Mouse (Mus musculus) intestine, embryonic 16.5 days (tissue): Measurements from ENCODE around the gene Ube4b. TPM values are rescaled to one million over a fixed set of nuclear protein-coding genes. Genes with fewer than 3 reads are reported as not detected.

ENCODE experiments used
- ATAC-seq: fragments of 200-750 bp; cut with Nextera tagmentation; 2 replicates; pipeline ENCODE4 v1.8.0; 2017; ENCODE audit warnings: moderate TSS enrichment, moderate library complexity
- H3K27ac ChIP-seq: fragments of 300-500 bp; sonication (generic); 2 replicates; pipeline ENCODE4 v1.5.1; 2014; ENCODE audit warnings: mild to moderate bottlenecking, low read length
- H3K27me3 ChIP-seq: fragments of 300-500 bp; sonication (generic); replicated peaks from 2 replicates; pipeline ENCODE4 v1.6.1; 2014; ENCODE audit warnings: low read length, control low read depth, mixed read lengths; ENCODE audit not compliant: control insufficient read depth, insufficient read depth
- H3K36me3 ChIP-seq: fragments of 300-500 bp; sonication (generic); 2 replicates; pipeline ENCODE4 v1.6.1; 2014; ENCODE audit warnings: low read length, control low read depth; ENCODE audit not compliant: control insufficient read depth, insufficient read depth
- H3K4me1 ChIP-seq: fragments of 300-500 bp; sonication (generic); 2 replicates; pipeline ENCODE4 v1.6.1; 2014; ENCODE audit warnings: low read length, control low read depth, mixed read lengths; ENCODE audit not compliant: control insufficient read depth, insufficient read depth
- H3K4me2 ChIP-seq: fragments of 300-500 bp; sonication (generic); 2 replicates; pipeline ENCODE4 v1.6.1; 2014; ENCODE audit warnings: low read depth, low read length, control low read depth
- H3K4me3 ChIP-seq: fragments of 300-500 bp; sonication (generic); 2 replicates; pipeline ENCODE4 v1.5.1; 2014; ENCODE audit warnings: mild to moderate bottlenecking, low read length
- H3K9ac ChIP-seq: fragments of 300-500 bp; sonication (generic); 2 replicates; pipeline ENCODE4 v1.6.1; 2014; ENCODE audit warnings: low read depth, low read length
- H3K9me3 ChIP-seq: fragments of 300-500 bp; sonication (generic); 2 replicates; pipeline ENCODE4 v1.6.1; 2016; ENCODE audit warnings: low read length, control low read depth; ENCODE audit not compliant: control insufficient read depth
- WGBS: fragments of 180-500 bp; shearing (Covaris S2); extraction: QIAGEN DNeasy Blood & Tissue Kit; methylation state at CpG from one replicate; pipeline ENCODE4 v1.1.7; 2014; 5-methylcytosine and 5-hydroxymethylcytosine counted together
- polyA plus RNA-seq: library from polyadenylated mRNA; unstranded; fragments of >200 nt; fragmentation: Nextera tagmentation; extraction: Ambion mirVana; gene quantifications from 2 replicates; pipeline ENCODE4 v1.2.1, GENCODE M21; 2015

Gene Ube4b
- polyA plus RNA-seq, 1 experiment from 2014 or later = 31.1 TPM

GRCm38 (mm10) chr4:149339426-149340214 lies 86.9 kb downstream of the Ube4b start:
- no peaks in the 10 kb centered on the region for H3K9me3 ChIP-seq
- WGBS = 79% methylated on average over 5 of the region's 5 CpGs
- H3K36me3 ChIP-seq = peaks cover 19% of the 10 kb centered on the region
- peaks cover 5% of the 10 kb centered on the region; the same call in 1 of the 2 replicates for H3K4me1 ChIP-seq
- H3K4me2 ChIP-seq = no peak overlapping the region
- no peak overlapping the region for H3K9ac ChIP-seq
- no peak for ATAC-seq
- no peaks in the 10 kb centered on the region for H3K27me3 ChIP-seq
- no peak overlapping the region for H3K4me3 ChIP-seq
- no peak overlapping the region for H3K27ac ChIP-seq

- Histone ChIP-seq H3K36me3 (peaks cover 25% of the 10 kb centered on the region), H3K4me1 (peaks cover 5% of the 10 kb centered on the region; the same call in 1 of the 2 replicates)
- 86% methylated on average over 2 of the region's 2 CpGs for WGBS
Measured at GRCm38 (mm10) chr4:149338137-149338536, 88.4 kb downstream of the Ube4b start.

GRCm38 (mm10) chr4:149337353-149337752 lies 89.2 kb downstream of the Ube4b start:
- 87% methylated on average over 9 of the region's 9 CpGs for WGBS
- H3K36me3 ChIP-seq = peaks cover 27% of the 10 kb centered on the region
- ATAC-seq = no peak

More at GRCm38 (mm10) chr4:149338137-149338536, 88.4 kb downstream of the Ube4b start:
- Histone ChIP-seq H3K27ac (no peak overlapping the region), H3K4me2 (no peak overlapping the region), H3K4me3 (no peak overlapping the region), H3K9ac (no peak overlapping the region), H3K9me3 (no peaks in the 10 kb centered on the region), H3K27me3 (no peaks in the 10 kb centered on the region)
- ATAC-seq = no peak

GRCm38 (mm10) chr4:149336302-149336701 lies 90.2 kb downstream of the Ube4b start:
- Histone ChIP-seq H3K27me3 (no peaks in the 10 kb centered on the region), H3K4me3 (no peak overlapping the region), H3K27ac (no peak overlapping the region), H3K4me1 (peaks cover 5% of the 10 kb centered on the region; the same call in 1 of the 2 replicates), H3K4me2 (no peak overlapping the region), H3K9ac (no peak overlapping the region), H3K9me3 (no peaks in the 10 kb centered on the region), H3K36me3 (peaks cover 26% of the 10 kb centered on the region)
- WGBS = 85% methylated on average over 7 of the region's 7 CpGs
- ATAC-seq = no peak

More at GRCm38 (mm10) chr4:149337353-149337752, 89.2 kb downstream of the Ube4b start:
- H3K27ac ChIP-seq = no peak overlapping the region
- H3K4me2 ChIP-seq = no peak overlapping the region
- no peaks in the 10 kb centered on the region for H3K27me3 ChIP-seq
- H3K9me3 ChIP-seq = no peaks in the 10 kb centered on the region
- H3K4me1 ChIP-seq = peaks cover 5% of the 10 kb centered on the region; the same call in 1 of the 2 replicates
- no peak overlapping the region for H3K9ac ChIP-seq
- H3K4me3 ChIP-seq = no peak overlapping the region

GRCm38 (mm10) chr4:149334881-149335280 lies 91.7 kb downstream of the Ube4b start:
- ATAC-seq = no peak
- no peak overlapping the region for H3K9ac ChIP-seq
- 90% methylated on average over 11 of the region's 11 CpGs for WGBS
- H3K27me3 ChIP-seq = no peaks in the 10 kb centered on the region
- peaks cover 39% of the 10 kb centered on the region for H3K36me3 ChIP-seq
- no peaks in the 10 kb centered on the region for H3K9me3 ChIP-seq
- H3K4me2 ChIP-seq = no peak overlapping the region
- no peak overlapping the region for H3K4me3 ChIP-seq
- H3K27ac ChIP-seq = no peak overlapping the region
- H3K4me1 ChIP-seq = no peaks in the 10 kb centered on the region

GRCm38 (mm10) chr4:149332726-149333125 lies 93.8 kb downstream of the Ube4b start:
- Histone ChIP-seq H3K27me3 (no peaks in the 10 kb centered on the region), H3K9me3 (no peaks in the 10 kb centered on the region), H3K4me1 (no peaks in the 10 kb centered on the region), H3K4me2 (no peak overlapping the region), H3K9ac (no peak overlapping the region), H3K4me3 (no peak overlapping the region), H3K36me3 (peaks cover 34% of the 10 kb centered on the region), H3K27ac (no peak overlapping the region)
- no peak for ATAC-seq
- 89% methylated on average over 7 of the region's 7 CpGs for WGBS

- WGBS = 96% methylated on average over 5 of the region's 5 CpGs
- Histone ChIP-seq H3K27me3 (no peaks in the 10 kb centered on the region), H3K4me1 (no peaks in the 10 kb centered on the region), H3K4me3 (no peak overlapping the region), H3K4me2 (no peak overlapping the region), H3K9ac (no peak overlapping the region), H3K9me3 (no peaks in the 10 kb centered on the region), H3K27ac (no peak overlapping the region), H3K36me3 (peaks cover 34% of the 10 kb centered on the region)
- ATAC-seq = no peak
Measured at GRCm38 (mm10) chr4:149330495-149330894, 96.1 kb downstream of the Ube4b start.

- Histone ChIP-seq H3K9me3 (no peaks in the 10 kb centered on the region), H3K4me1 (no peaks in the 10 kb centered on the region), H3K27me3 (no peaks in the 10 kb centered on the region), H3K27ac (no peak overlapping the region), H3K9ac (no peak overlapping the region), H3K4me3 (no peak overlapping the region), H3K36me3 (peaks cover 22% of the 10 kb centered on the region), H3K4me2 (no peak overlapping the region)
- WGBS = 87% methylated on average over 4 of the region's 4 CpGs
- no peak for ATAC-seq
Measured at GRCm38 (mm10) chr4:149328735-149329134, 97.8 kb downstream of the Ube4b start.

- H3K9ac ChIP-seq = no peak overlapping the region
- H3K27ac ChIP-seq = no peak overlapping the region
- no peak overlapping the region for H3K4me2 ChIP-seq
- no peaks in the 10 kb centered on the region for H3K9me3 ChIP-seq
- WGBS = 90% methylated on average over 7 of the region's 7 CpGs
- H3K4me1 ChIP-seq = no peaks in the 10 kb centered on the region
- no peak for ATAC-seq
- no peaks in the 10 kb centered on the region for H3K27me3 ChIP-seq
- no peak overlapping the region for H3K4me3 ChIP-seq
- peaks cover 19% of the 10 kb centered on the region for H3K36me3 ChIP-seq
Measured at GRCm38 (mm10) chr4:149327281-149327680, 99.3 kb downstream of the Ube4b start.
